Mouse (Mus musculus) embryo, embryonic 9.5 days (tissue): Measurements from ENCODE around the gene Rad9a.

Experiments used
- DNase-seq: peaks from one replicate; pipeline ENCODE4 v3.0.0-alpha.2; 2017; ENCODE audit errors: extremely low spot score

Gene Rad9a

GRCm38 (mm10) chr19:4193129-4193528 is 8.3 kb downstream of the Rad9a start:
- no peak for DNase-seq

DNA sequence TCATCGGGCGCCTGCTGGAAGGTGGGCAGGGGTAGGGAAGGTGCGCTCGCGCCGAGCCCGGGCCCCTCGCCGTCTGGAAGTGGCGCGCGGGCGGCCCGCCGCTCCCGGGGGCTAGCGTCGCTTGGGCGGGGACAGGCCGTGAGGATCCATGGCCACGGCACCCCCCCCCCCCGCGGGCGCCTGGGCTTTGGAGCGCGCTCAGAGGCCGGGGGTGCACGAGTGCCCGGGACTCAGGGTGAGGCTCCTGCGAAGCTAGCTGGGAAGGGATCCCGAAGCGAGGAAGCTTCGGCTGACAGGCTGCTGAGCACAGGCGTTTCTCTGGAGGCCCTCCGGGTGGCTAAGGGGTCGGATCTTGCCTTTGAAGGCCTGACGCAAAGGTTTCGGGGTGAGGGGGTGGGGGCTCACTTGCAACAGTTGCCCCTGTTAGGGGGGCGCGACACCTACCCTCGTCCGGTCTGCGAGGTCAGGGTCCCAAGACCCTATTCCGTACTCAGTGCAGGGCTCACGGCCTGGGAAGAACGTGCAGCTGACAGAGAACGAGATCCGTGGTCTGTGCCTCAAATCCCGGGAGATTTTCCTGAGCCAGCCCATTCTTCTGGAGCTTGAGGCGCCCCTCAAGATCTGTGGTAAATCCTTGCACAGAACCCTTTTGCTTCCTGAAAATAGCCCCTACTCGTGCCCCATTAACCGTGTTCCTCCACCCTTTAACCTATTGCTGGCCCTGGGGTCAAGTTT is 9.0 kb downstream of the Rad9a start:
- DNase-seq = no peak

DNA sequence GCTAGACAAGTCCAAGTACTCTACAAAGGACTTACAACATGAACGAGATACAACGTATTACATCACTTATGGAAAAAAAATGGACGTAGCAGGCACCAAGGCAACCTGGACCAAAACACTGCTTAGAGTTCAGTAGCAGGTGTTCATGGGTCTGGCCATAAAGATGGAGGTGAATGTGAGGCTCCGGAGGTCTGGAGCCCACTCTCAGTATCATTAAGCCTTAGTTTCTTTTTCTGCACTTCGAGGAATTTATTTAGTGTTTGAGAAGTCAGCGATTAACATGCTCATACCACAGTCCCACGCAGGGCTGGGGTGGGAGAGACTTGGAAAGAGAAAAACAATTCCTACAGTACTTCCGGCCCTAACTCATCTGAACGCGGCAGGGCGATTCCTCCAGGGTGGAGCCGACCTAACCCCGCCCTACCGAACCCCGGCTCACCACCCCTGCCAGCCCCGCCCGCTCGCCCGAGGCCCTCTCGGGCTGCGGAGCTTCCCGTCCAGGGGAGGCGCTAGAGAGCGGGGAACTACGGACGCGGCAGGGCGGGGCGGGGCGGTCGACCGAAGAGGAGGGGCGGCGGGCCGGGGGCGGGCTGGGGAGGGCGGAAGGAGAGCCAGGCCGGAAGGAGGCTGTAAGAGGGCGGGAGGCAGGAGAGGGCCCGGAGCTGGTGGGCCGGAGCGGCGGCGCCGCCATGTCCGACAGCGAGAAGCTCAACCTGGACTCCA is 9.8 kb downstream of the Rad9a start, which contains the start of gene Ppp1ca:
Ppp1ca (plus strand) TSS at position 538 of the 723 bp plus-strand sequence.
- peak; percentile 98 for DNase-seq

GRCm38 (mm10) chr19:4190831-4191334 is 10.6 kb downstream of the Rad9a start, which contains the start of gene Tbc1d10c:
Gene Tbc1d10c (minus strand): TSS chr19:4191284.
- DNase-seq = no peak

DNA sequence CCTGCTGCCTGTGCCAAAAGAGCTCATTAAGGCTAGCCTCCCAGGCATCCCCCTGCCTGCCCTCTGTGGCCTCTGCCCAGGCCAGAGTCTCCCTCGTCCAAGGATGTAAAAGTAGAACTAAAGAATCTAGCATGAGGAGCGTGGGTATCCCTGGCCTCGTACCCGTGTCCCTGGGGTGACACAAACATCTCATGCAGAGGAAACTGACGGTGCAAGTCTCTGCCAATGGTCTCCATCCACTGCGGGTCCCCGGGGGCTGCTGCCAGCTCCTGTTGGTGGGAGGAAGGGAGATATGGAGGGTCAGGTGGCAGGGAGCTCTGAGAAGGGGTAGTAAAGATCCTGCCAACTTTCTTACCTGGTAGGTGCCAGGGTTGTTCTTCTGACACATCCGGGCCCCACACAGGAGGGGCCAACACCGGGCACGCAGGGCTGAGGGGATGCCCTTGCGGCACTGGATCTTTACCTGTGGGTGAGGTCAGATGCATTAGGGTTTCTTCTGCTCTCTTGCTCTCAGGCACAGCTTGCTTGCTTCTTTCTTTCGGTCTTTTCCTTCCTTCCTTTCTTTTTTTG is 12.3 kb downstream of the Rad9a start:
- no peak for DNase-seq

GRCm38 (mm10) chr19:4187303-4187702 is 14.2 kb downstream of the Rad9a start:
- no peak for DNase-seq

DNA sequence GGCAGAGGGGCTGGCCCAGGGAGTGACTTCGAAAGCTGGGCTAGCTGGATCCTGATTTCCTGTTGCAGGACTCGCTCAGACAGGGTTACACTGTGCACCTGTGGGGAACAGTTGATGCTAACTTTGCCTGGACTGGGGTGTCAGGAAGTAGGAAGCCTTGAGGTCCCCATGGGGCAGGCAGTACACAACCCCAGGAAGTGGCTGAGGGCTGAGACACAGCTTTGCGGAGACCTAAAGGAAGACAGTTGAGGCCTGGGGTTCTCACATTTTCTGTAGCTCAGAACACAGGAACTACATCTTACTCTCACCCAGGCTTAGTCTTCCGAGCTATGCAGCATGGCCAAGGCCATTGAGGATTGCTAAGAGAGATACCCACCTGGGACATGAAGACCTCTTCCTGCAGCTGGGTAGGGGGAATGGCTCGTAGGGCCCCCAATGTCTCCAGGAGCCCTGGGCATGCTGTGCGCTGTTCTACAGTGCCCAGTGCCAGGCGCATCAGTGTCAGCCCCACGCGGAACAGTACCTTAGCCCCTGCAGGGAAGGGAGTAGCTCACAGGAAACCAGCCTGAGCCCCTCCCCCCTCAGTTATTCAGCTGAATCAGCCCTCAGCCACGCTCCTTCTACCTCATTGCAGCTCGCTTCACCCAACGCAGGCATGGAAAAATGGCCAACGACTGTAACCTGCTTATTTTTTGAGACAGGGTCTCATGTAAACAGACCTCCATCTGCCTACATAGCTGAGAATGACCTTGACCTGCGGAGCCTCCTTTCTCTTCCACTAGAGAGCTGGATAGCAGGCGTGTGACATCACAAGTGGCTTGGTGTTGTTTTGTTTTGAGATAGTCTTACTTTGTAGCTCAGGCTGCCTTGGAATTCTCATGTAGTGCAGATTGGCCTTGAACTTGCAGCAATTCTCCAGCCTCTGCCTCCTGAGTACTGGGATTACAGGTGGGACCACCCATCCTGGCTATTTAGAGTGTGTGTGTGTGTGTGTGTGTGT is 16.2 kb downstream of the Rad9a start:
- no peak for DNase-seq

GRCm38 (mm10) chr19:4183689-4184088 is 17.8 kb downstream of the Rad9a start:
- DNase-seq = no peak

DNA sequence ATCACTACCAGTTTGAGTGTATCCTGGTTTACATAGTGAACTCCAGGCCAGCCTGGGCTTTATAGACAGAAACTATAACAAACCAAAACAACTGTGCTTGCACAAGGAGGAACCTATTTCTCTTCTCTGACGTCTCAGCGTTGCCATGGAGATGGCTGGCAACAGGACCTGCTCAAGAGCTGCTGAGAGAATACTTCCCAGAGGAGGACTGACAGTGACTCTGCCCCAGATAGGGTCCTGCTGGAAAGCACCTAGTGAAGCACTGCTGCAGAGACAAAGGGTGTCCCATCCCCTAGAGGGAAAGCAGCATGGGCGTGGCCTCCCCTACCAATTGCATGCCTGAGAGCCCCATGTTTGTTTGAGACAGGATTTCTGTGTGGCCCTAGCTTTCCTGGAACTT is 19.6 kb downstream of the Rad9a start:
- DNase-seq = no peak

DNA sequence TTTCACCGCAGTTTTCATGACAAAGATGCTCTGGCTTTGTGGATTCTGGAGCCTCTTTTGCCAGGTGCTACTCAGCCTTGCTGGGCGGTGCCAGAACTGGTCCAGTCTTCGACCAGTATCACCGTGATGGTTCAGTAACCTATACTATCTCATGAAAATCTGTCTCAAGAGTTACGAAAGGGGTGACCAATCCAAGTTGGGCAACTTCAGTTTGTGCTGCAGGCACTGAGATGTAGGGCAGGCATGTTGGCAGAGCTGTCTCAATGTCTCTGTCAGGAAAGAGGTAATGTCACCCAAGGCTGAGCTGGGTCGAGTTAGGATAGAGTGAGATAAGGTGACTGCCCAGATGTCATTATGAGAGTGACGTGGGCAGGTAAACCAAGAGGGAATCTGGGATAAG is 21.1 kb downstream of the Rad9a start:
- no peak for DNase-seq

- DNase-seq = no peak
Observed at GRCm38 (mm10) chr19:4175368-4175947, 26.0 kb downstream of the Rad9a start, which contains the start of gene Carns1. Gene Carns1 (minus strand): TSS chr19:4175479.

DNA sequence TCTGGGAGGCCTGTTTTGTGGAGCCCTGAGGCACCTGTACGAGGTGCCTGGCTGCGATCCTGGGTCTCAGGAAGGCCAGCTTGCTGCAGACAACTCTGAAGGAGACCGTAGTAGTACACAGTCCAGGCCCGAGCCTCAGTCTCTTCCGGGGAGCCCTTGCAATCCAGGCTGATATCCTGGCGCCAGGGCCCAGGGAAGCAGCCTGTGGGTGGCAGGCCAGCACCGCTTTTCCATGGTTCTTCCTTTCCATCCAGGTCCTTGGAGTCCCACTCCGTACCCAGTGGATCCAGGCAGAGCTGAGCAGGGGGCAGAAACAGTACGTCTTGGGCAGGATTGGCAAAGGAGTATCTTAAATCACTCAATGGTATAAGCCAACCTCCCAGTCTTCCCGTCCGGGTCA is 28.5 kb downstream of the Rad9a start:
- DNase-seq = no peak

- no peak for DNase-seq
Observed at GRCm38 (mm10) chr19:4171393-4172290, 29.8 kb downstream of the Rad9a start.

GRCm38 (mm10) chr19:4170723-4171392 is 30.6 kb downstream of the Rad9a start:
- DNase-seq = no peak

GRCm38 (mm10) chr19:4169810-4170209 is 31.7 kb downstream of the Rad9a start:
- no peak for DNase-seq

- peak; percentile 99 for DNase-seq
Observed at GRCm38 (mm10) chr19:4169378-4169784, 32.1 kb downstream of the Rad9a start.

- DNase-seq = no peak
Observed at GRCm38 (mm10) chr19:4166678-4167476, 34.6 kb downstream of the Rad9a start.

DNA sequence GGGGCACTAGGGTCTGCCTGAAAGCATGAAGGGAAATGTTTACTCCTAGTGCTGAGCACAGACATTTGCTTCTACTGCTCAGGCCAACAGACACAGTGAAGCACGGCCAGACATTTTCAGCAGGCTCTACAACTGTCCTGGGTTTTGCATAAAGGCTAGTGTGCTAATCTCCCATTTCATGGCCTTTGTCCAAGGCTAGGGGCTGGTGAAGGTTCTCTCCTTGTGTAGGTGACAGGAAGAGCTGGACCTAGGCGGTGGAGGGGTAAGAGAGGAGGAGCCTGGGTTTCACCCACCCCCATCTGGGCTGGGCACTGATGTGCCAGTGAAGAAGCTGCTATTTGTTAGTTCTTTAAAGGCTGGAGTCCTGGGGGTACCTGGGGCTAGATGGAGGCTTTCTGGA is 36.7 kb downstream of the Rad9a start:
- no peak for DNase-seq
